19 mouse cellular contexts compared by ENCODE assay signal in genomic region chr8:124436741-124437140, GRCm38 (mm10).
"Had no signal": no experiment of that assay in that cellular context is flagged by ENCODE, and none has a peak within 500 bp of the region (broad histone marks: within the 10 kb centered on the region; RNA-seq: fewer than 3 reads in every experiment).

No protein-coding gene starts in this region.

- DNase-seq: kidney, postnatal 25 days; layer of hippocampus, adult 9-11 months; liver; lung, adult 18-20 months; lung, postnatal 14 days; lung, postnatal 4 days; midbrain, embryonic 14.5 days; thymus, adult 18-20 months; thymus, postnatal 36 days had no signal

- H3K9ac ChIP-seq: limb, embryonic 13.5 days; liver, embryonic 12.5 days; liver, embryonic 15.5 days; lung, embryonic 15.5 days; neural tube, embryonic 12.5 days; neural tube, embryonic 15.5 days had no signal

- H3K27ac ChIP-seq: kidney, postnatal 0 days; limb, embryonic 10.5 days; limb, embryonic 13.5 days; liver, embryonic 12.5 days; liver, embryonic 15.5 days; lung, embryonic 15.5 days; neural tube, embryonic 12.5 days; neural tube, embryonic 15.5 days had no signal

- H3K36me3 ChIP-seq: limb, embryonic 10.5 days; limb, embryonic 13.5 days; liver, embryonic 12.5 days; liver, embryonic 15.5 days; lung, embryonic 15.5 days; neural tube, embryonic 12.5 days; neural tube, embryonic 15.5 days had no signal

- H3K4me2 ChIP-seq: limb, embryonic 13.5 days; liver, embryonic 12.5 days; liver, embryonic 15.5 days; lung, embryonic 15.5 days; midbrain, embryonic 11.5 days; neural tube, embryonic 12.5 days; neural tube, embryonic 15.5 days had no signal

- H3K4me3 ChIP-seq: layer of hippocampus, adult 2 months; limb, embryonic 10.5 days; limb, embryonic 13.5 days; liver, embryonic 12.5 days; liver, embryonic 15.5 days; lung, embryonic 15.5 days; neural tube, embryonic 12.5 days; neural tube, embryonic 15.5 days had no signal

- ATAC-seq: liver, embryonic 12.5 days had no signal

- H3K27me3 ChIP-seq: neural tube, embryonic 15.5 days had no signal

- H3K9me3 ChIP-seq: limb, embryonic 10.5 days; limb, embryonic 13.5 days; liver, embryonic 12.5 days; liver, embryonic 15.5 days; lung, embryonic 15.5 days; neural tube, embryonic 12.5 days; neural tube, embryonic 15.5 days had no signal
